Mouse (Mus musculus): Measurements from ENCODE around the gene A4gnt.

- no peak for TF ChIP-seq EP300 (IDR thresholded peaks at IDR 0.05; ENCODE audit: low read depth)
- TF ChIP-seq CTCF (IDR thresholded peaks at IDR 0.05; ENCODE audit: low read depth), result no peak
Observed at GRCm38 (mm10) chr9:99639957-99640356, 27.7 kb downstream of the A4gnt start.

All from liver, postnatal 0 days (tissue).